Mouse (Mus musculus): ENCODE measurements around the gene Zbtb16.

Gene Zbtb16

DNA sequence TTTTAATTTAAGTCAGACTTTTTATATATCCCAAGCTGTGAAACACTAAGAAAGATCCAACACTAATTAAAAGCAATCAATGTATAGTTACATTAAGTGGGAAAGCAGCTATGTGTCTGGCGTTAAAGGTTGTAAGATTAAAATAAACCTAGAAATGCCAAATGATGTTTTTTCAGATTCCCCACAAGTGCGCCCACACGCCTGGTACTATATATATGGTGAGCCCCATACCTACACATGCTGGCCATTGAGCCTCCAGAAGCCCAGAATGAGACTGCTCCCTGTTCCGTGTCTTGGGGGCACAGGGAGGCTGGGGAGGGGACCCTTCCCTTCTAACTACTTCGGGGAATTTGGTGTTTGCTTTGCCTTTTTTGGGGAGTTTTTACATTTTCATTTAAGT lies 34.7 kb downstream of the Zbtb16 start:
- DNase-seq (ENCODE audit: low spot score), result no peak

DNA sequence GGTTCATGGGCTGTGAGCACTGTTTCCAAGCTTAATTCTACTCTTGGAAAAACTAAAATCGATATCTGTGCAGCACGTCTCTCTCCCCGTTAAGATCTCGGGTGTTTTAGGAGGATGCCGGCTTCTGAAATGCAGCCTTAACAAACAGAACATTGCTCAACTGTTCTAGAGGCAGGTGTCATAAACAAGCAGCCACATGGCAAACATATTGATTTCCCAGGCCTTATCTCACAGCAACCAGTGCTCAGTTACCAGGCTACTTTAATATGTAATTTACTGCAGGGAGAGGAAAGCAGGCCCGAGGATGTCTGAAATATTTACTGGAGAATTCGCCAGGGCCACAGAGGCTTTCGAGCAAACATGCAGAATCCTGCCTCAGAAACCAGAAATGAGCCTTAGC lies 35.4 kb downstream of the Zbtb16 start:
- no peak for DNase-seq (ENCODE audit: low spot score)

DNA sequence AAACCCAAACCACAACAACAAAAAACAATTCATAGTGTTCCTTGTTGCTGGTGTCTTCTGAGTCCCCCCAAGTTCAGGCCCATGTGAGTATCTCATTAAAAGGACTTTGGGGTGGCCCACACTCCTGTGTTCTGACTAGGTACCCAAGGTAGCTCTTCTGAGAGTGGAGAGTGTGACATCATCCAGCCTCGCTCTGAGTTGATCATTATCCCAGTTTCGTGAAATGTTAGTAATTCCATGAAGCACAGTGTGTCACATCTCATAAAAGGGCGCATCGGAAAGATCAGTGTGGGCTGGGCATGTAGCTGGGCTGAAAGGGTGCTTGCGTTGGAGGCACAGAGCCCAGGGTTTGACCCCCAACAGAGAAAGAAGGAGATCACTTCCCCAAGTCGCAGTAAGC lies 38.0 kb downstream of the Zbtb16 start:
- no peak for DNase-seq (ENCODE audit: low spot score)

DNA sequence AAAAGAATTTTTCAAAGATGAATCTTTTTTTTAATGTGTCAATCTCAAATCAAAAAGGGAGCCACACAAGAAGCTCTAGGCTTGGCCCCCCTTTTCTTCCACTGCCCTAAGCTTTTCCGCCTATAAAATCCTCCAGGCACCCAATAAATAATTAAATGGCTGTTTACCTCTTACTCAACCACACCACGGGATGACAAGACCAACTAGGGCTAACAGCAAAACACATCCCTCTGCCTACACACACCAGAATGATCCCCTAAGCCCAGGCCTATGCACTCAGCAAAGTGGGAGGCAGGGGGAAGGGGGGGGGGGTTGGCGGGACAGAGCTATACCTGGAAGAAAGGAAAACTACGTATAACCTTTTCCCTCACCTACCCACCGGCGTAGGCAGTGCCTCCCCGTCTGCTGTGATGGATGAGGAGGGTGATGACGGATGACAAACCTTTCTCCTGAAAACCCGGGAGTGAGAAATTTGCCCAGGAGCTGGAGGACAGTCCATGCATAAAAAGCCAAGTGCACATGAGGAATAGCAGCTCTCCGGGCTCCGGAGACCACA lies 39.7 kb downstream of the Zbtb16 start:
- no peak for DNase-seq (ENCODE audit: low spot score)

DNA sequence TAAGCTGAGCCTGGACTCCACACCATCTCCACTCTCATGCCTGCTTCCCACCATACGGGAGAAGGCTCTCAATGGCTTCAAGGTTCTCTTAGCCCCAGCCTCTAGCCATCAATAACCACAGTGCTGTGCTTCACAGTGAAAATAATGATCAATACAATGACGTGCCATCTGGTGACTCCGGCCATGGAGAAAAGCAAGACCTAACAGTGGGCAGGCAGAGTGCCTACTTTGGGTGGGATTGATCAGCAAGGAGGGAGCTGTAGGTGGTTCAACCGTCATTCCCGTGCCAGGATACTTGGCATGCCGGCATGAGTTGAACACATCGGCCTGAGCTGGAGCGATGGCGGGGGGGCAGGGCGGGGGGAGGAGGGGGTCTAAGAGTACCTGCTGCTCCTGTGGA lies 40.3 kb downstream of the Zbtb16 start:
- DNase-seq (ENCODE audit: low spot score), result no peak

DNA sequence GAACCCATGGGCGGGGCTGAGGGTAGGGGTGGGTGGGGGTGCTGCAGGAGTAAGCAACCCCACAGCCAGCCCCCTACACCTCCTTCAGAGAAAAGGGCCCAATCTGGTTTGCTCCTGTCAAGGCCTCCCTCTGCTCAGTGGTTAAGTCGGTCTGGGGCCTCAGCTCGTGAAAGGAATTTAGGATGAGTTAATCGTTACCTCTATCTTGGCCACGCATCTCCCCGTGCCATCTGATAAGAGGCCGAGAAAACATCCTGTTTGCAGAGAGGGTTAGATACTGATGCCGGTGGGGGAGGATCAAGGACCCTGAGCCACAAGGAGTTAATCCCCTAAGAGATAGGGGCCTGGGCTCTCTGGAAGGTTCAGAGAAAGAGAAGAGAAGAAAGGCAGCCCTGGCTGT lies 40.9 kb downstream of the Zbtb16 start:
- no peak for DNase-seq (ENCODE audit: low spot score)

DNA sequence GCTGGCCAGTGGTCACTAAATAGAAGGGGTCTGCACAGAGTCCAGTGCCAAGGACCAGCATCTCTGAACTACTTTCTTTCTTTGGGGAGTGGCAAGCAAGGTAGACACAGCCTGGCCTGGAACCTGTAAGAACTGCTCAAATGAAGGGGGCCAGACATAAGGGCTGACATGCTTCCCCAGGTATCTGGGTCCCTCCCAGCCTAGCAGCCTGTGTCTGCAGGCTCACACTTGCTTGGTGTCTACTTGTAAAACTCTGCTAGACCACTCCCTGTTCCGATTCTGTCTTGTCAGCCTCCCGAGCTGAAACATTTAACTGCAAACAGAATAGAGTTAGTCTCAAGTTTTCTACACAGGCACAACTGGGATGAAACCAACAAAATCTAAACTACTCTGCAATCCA lies 41.6 kb downstream of the Zbtb16 start:
- no peak for DNase-seq (ENCODE audit: low spot score)

DNA sequence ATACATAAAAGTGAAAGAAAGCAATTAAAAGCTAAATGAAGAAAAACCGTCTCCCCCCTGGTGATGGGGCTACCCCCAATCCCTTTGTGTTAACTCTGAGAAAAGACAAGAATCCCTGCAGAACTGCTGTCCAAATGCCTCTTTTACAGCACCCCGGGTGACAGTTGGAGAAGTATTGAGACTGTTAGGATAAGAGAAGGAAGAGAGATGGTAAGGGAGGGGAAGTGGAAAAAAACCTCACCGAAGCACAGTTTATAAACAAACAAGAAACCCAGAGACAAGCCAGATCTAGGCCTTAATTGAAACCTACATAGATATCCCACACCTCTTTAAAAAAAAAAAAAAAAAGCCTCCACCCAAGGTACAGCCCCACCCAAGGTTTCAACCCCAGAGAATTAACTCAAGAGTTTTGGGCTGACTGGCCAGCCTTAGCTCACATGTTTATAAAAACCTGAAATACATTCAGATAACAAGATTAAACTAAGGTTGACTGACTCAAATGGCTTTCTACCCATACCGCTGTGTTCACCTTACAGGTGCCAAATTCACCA lies 42.3 kb downstream of the Zbtb16 start:
- no peak for DNase-seq (ENCODE audit: low spot score)

DNA sequence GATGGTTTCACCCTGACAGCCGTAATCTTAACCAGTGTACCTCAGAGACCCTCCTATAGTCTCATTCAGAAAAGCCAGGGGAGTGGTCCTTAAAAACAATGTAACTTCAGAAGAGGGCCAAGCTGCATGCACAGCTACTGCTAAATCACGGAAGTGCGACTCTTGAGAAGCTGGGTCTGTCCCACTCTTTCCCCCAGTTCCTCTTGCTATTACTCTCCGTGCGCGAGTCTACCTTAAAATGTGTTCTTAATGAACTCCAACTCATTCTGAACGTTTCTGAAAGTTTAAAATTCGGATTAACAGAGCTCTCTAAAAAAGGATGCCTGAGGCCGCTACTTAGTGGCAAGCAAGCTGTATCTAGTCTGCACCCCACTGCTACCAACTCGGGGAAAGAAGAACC lies 45.4 kb downstream of the Zbtb16 start:
- DNase-seq (ENCODE audit: low spot score), result no peak

DNA sequence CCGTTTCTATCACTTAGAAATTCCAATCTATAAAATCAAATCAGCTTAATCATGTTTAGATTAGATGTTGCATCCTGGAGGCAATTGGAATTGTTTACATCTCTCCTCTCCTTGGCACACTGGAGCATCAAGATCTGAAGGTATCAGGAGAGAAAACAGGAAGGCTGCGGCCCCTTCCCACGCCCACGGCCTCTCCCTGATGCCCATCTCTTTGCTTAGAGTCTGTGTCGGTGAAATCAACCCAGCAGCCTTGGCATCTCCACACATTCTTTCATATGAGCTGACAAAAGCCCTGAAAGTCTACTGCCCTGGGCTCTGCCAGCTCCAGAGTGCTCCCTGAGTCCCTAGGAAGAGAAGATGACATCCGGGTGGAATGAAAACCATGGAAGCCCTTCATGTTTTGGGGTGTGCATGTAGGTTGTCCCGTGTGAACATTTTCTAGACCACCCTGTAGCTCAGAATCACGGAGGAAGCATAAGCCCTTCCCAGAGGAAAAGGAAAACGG lies 48.1 kb downstream of the Zbtb16 start:
- DNase-seq (ENCODE audit: low spot score), result no peak

DNA sequence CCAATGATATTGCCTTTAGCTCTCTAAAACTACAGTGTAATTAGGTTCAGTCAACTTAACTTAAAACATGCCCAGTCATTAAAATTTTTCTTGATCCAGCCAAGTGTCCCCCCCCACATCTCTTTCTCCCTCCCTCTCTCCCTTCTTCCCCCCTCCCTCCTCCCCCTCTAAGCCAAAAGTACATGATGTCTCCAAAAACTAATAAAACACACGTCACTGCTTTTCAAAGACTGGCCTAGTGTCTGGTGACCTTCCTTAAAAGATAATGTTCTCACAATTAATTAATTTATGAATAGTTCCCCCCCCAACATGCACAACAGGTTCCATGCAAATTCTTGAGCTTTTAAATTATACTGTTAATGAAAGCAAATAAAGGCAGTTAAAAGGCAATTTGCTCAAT lies 48.7 kb downstream of the Zbtb16 start:
- no peak for DNase-seq (ENCODE audit: low spot score)

DNA sequence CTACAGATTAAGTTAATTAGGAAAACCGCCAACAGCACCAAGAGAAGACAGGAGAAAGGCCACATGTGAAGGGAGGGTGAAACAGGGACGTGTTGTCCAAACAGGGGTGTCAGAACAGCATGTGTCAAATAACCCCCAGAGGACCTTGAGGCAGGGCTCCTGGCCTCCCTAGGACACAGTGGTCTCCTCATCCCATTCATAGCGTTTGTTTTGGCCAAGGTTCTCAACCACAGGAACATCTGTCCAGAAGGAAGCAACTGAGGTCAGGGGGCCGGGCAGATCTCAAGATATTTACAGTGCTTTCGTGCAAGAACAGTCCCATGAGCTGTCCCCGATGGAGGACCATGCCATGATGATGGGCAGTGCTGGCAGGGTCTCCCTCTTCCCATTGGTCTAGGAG lies 49.2 kb downstream of the Zbtb16 start:
- DNase-seq (ENCODE audit: low spot score), result no peak

DNA sequence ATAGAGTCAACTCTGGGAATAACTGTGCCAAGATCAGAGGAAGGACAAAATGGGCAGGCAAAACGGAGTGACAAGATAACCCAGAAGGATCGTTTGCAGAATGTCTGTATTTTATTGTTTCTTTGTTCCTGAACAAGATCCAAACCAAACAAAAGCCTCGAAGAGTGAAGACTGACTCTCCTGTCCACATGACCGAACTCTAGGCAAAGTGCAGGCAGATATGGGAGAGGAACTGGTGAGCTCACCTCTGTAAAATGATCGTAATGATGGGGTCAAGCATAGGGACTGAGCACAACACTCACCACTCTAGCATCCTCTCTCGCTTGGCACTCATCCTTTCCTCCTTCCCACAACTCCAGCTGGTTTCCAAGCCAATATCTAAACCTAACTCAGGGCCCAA lies 51.1 kb downstream of the Zbtb16 start:
- no peak for DNase-seq (ENCODE audit: low spot score)

DNA sequence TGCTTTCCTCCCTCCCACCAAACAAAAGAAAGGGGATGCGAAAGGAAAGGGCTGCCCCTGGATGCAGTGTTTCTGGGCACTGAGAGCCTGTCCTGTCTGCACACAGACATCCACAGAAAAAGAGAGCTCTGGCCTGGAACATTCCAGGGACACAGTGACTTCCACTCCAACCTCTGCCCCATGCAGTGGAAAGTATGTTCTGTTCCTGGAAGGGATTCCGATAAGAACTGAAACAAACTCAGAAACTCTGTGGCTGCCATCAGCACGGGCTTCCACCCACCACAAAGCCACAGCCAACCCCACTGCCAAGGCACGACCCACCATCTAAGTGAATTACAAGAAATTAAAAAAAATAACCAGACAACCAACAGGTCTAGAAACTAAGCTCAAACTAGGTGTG lies 52.7 kb downstream of the Zbtb16 start:
- no peak for DNase-seq (ENCODE audit: low spot score)

DNA sequence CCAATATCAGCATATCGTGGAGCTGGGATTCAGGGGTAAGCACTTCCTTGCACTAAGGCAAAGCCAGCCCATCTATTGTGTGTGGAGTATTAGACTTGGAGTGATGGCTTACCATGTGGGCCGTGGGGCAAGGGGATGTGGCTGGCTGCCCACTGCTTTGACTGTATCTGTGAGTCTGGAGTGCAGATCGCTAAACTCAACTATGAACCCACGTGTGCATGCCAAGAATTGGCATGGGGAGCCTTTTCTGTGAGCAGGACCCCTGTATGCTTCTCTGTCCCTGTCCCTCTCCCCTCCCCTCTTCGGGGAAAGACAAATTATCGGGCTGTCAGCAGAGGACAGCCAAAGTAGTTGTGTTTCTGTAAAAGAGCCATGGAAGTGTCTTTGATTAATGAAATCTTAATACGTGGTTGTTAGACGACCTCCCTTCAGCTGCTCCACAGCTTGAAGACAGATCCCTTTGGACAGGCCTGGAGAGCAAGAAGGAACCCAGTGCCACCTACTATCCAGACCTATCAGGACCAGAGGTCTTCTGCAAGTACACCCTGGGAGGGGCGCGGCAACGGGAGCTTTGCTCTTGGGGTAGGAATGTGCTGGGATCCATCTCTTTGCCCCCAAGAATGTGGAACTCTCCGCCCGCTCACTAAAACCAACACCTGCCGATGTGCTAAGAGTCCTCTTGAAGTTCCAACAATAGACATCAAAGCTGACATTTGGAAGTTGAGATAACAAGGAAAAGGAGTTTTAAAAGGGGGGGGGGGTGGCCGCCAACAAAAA lies 53.5 kb downstream of the Zbtb16 start:
- no peak for DNase-seq (ENCODE audit: low spot score)

DNA sequence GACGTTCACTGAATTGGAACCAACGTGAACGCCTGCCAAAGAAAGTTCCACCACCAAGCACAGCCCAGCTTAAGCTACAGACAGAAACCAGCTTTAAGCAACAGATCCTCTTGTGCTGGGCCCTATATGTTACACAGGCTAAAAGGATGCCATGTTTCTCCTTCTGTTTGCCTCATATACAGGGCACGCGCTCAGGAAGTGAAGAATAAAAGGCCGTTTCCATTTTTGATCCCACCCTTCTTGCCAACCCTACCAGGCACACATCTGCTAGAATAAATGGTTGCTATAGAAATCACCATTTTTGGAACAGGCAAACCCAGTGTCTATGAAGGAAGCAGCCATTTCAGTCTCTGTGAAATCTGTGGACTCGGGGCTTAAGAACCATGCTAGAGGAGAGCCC lies 59.8 kb downstream of the Zbtb16 start:
- DNase-seq (ENCODE audit: low spot score), result no peak

DNA sequence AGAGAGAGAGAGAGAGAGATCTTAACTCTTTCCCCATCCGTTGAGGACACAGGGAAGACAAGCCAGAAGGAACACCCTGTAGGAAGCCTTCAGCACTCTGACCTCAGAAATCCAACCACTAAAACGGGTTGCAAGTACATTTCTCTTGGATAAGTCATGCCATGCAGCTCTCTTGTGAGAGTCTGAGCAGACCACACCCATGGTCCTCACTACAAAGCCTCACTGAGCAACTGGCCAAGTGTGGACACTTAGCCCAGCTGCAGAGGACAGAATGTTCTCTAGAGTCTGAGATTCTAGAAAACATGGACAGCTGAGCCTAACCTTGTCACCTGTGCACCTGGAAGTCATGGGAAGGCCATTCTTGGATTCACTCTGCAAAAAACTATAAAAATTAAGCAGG lies 60.5 kb downstream of the Zbtb16 start:
- DNase-seq (ENCODE audit: low spot score), result no peak

DNA sequence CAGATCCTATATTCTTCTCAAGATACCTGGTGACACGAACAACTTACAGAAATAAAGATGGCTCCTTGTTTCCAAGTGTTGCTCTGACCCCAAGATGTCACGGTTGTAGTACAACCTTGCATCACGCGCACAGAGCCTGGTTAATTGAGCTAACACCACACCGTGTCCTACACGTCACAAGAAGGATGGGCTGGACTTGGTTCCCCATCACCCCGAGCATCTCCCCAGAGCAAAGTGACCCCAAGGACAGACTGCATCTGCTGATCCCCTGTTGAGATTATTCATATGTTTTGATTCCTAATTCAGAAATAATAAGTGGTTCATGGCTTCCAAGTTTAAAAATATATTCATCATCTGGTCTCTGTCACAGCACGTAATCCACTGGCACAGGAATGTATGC lies 62.3 kb downstream of the Zbtb16 start:
- no peak for DNase-seq (ENCODE audit: low spot score)

DNA sequence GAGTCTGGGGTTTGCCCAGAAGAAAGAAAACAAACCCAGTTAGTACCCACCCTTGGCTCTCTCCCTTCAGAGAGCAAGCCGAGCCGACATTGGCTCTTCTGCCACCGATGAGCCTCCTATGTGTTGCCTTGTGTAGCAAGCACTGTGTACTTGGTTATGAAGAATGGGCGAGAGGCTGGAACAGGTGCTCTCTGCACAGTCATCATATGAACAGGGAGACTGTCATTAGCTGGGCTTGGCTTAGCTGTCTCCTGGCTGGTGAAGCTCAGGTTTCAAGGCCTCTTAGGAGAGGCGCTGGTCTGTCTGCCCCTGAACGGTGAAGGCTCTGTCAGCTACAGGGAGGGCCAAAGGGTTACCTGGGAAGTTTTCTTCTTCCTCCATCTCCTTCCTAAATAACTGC lies 62.9 kb downstream of the Zbtb16 start:
- DNase-seq (ENCODE audit: low spot score), result no peak

DNA sequence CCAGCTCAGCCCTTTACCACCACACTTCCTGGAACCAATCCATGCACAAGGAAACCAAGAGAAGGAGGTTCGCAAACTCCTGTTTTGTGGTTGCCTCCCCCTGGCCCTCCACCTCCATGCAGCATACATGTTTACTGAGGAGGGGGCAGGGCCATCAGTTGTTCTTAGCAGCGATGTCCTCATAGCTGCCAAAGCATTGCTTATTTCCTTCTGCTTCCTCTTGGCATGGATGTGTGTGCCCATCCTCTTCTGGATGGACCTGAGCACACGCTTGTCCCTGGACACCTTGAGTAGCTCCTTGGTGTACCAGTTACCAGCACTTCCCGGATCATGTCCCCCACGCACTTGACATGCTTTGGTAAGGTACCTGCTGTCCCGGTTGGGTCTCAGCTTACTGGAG lies 64.5 kb downstream of the Zbtb16 start:
- DNase-seq (ENCODE audit: low spot score), result no peak

DNA sequence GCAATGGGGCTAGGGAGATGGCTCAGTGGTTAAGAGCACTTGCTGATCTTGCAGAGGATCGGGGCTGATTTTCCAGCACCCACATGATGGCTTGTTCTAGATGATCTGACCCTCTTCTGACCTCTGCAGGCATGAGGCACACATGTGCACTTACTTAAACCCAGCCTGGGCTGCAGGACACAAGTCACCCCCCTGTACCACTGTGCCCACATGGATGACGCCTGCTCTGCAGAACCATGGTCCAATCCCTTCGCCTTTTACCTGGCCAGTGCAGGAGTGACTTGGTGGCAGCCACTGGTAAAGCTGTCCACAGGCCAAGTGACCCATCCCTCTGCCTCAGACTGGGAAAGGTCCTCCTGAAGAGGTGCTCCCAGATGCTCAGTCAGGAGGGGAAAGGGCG lies 67.1 kb downstream of the Zbtb16 start:
- no peak for DNase-seq (ENCODE audit: low spot score)

DNA sequence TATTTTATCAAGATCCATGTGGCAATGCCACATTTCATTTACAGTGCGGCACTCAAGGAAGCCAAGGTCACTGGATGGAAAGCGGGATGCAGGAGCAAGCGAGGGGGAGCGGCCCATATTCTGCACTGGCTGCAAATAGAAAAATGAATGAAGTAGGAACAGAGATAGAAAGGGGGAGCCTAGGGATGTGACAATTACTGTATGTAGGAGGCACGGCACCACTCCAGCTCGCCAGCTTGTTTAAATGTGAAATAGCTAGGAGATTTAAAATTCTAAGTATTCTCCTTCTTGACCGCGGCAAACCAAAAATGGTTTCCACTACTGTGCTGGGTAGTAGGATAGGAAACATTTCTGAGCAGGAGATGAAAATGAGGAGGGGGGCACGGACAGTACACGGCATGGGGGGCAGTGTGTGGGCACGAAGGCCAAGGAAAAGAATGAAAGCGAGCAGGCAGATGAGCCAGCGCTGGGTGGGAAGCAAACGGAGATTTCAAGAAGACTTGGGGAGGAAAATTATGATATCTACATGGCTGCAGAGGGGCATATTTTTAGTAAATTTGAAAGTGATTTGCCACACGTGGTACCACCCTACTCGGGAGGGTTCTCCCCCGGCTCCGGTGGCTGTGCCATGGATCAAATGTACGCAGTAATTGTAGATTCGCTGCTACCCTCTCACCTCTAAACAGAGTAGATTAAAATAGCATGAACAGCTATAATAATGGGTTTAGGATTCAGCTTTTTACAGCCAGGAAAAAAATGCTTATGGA lies 68.2 kb downstream of the Zbtb16 start:
- no peak for DNase-seq (ENCODE audit: low spot score)

DNA sequence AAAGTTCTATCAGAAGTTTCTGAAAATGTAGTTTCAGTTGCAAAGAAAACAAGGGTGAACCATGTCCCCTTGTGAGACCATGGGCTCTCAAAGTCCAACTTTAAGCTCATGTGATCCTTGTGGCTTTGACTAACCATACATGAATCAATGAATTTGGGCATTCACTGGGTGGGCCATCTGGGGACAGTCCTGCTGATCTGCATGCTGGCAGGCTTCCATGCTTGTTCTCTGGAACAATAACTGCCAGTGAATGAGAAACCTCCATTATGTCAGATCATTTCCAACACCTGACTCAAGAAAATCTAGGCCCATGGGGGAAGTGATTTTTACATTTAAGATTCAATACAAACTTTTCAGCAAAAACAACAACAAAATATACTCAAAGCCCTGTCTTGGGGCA lies 70.1 kb downstream of the Zbtb16 start:
- DNase-seq (ENCODE audit: low spot score), result no peak
